Mouse (Mus musculus): ENCODE measurements at regions not wholly inside any gene's neighbourhood (a gene's known extent, or its start where the extent isn't known, plus 50 kb on each side); places are given as distances from the start of the nearest gene placed in this dataset.

DNA sequence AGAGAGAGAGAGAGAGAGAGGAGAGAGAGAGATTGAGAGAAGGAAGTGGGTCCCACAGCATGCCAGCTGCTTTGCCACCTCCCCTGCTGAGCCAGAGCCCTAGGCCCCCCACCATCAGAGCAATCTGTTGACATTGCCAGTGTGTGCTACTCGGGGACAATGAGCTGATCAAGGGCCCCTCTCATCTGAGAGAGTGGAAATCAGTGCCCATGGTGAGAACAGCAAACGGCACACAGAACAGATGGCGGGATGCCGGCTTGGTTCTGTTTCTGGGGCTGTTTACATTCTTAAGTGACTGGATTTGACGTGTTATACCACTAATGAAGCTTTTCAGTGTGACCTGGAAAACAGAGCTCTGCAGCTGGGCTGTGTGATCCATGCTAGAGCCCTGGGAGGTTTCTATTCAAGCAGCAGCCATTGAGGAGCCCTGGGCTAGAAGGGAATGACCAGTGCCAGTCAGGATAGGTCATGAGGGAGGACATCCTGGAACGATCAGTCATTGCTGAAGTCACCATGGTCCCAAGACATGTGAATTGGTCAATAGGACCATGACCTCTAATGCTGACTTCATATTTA lies 296.0 kb downstream of the Irx2 start:
- intact Hi-C loops (cut with DNase I): loop anchor here (10.0 kb wide), 1 partner anchor 1120 kb away; no protein-coding TSS in a partner anchor
- DNase-seq: no peak

DNA sequence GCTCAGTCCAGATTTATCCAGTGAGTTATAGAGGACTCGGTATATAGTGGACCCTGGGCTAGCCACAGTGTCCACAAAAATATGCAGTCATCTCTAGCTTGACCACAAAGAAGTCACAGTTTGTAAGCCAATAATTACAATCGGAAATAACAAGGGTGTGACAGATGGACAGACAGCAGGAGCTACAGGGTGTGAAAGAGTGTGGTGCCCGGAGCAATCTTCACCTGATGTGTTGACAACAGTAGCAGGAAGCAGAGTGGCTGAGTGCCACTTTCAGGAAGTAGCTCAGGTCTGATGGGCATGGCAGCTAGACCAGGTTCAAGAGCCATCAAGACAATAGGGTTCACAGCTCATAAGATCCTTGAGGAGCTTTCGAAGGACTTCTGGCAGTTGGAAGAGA lies 308.6 kb downstream of the Irx2 start:
- intact Hi-C loops (cut with DNase I): no loop called here
- DNase-seq: no peak

DNA sequence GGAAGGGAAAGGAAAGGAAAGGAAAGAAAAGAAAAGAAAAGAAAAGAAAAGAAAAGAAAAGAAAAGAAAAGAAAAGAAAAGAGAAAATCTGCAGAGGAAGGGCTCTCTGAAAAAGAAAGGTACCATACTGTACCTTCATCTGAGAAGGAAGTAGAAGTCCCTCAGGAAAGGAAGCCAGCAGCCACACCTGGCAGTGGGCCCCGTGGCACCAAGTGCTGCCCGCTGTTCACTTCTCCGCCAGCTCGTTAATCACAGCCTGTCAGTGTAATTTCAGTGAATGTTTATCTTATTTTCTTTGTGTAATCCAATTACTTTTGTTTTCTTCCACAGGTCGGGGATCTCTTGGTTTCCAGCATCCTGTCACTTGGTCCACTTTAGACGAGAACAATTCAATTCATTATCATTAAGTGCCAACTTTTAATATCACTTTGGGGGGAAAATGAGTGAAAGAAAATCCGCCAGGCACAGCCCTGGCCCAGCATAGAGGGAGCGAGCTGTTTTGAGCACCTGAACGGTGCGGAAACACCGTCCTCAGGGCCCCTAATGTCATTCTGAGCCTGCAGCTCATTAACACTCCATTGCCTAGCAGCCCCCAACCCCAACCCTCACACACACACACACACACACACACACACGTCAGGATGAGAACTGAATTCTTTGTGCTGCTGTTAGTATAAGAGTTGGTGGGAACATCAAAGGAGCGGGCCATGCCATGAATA lies 309.7 kb downstream of the Irx2 start:
- no peak for DNase-seq
- intact Hi-C loops (cut with DNase I): no loop called here

DNA sequence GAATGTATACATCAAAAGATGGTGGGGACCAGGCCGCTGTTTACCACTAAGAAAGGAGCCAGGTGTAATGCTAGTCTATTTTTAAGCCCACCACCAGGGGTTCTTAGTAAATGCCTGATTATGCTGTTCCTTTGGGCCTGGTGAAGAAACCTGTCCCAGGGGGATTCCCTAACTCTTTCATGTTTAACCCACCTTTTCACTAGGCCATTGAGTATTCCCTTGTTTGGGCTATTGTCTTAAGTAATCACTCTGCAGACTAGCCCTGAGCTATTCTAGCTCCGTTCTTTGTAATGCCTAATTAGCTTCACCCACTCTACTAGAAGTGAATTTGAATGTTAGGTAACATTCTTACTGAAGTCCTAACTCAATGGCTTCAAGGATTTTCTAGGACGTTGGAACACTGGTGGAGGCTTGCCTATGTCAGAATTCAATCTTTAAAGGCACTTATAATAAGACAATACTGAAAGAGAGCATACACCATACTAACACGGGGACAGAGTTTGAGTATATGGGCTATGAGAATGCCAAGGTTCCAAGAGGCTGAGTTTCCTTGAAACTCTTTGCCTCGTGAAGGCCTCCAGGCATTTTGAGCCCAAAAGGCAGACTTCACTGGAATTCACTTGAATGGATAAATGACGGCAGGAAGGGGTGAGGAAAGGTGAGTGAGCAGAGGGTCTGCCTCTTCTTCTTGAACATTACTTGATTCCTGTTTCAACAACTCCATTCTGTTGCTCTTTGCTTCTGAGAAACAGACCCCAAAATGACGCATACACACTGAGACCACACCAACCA lies 312.7 kb upstream of the Irx4 start:
- intact Hi-C loops (cut with DNase I): no loop called here

DNA sequence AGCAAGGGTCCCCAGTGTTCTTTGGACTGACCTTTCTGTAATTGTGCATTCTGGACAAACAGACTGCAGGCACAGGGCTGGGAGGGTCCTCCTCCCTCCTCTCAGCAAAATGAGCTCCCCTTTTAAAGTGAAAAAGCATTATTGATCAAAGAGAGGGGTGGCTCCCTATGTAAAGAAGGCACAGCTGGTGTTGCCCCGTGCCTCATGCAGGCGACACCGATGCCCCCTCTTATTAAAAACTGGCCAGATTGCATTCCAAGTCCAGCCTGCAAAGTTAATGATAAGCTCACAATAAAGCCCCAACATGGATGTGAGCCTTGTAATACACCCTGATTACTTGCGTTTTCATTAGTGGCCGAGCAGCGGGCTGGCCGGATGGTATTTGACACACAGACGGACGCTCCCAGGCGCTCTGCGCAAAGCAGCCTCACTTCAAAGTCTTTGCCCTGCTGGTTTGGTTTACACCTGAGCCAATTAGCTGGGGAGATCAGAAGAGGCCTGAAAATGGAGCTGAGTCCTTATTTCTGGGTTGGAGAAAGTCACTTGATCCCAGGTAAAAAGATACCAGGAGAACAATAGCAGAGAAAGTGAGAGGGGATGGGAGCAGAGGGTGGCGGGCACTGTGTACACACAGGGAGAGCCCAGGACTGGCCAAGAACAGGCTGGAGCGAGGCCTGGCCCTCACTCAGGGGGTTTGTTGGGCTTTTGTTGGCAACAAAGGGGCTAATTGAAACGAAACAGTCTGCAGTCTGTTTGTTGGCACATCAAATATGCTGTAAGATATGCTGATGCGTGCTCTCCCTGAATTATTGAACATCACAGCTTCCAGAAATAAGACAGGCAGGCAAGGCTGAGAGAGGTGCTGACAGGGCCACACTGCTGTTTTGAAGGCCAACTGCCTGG lies 301.4 kb upstream of the Irx4 start:
- no peak for DNase-seq
- intact Hi-C loops (cut with DNase I): no loop called here

More for the DNA sequence above, 312.7 kb upstream of the Irx4 start:
- no peak for DNase-seq

DNA sequence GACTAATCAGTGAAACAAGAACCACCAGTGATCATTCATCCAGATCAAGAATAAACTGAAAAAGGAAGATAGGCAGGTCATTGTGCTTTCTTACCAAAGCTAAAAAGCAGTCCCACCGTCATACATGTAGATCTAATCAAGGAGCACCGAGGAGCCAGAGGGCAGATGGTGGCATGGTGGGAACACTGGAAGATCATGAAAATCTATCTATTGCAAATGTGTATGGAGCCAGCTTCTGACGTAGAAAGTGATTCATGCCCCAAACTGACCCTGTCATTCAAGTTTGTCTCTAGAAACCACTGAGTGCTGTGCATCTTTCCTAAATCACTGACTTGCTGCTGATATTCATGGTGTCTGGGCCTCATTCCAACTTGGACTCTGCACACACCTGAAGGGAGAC lies 299.0 kb upstream of the Irx4 start:
- DNase-seq: no peak
- intact Hi-C loops (cut with DNase I): no loop called here

DNA sequence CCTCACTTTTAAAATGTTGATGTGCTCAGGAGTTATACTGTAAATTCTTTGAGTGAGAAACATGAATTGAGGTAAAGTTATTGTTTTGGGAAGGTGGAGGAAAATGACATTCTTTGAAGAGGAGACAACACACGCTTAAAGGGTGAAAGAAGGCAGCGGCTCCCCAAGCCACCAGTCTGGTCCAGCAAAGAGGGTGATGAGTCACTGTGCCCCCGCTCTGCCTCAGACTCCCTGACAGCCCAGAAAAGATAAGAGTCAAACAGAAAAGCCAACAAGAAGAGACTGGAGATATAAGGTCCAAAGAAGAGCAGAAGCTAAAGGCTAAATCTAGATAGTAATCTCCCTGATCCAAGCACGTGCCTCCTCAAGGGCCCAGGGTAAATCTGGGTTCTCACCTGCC lies 288.1 kb upstream of the Irx4 start:
- DNase-seq: no peak
- intact Hi-C loops (cut with DNase I): no loop called here

DNA sequence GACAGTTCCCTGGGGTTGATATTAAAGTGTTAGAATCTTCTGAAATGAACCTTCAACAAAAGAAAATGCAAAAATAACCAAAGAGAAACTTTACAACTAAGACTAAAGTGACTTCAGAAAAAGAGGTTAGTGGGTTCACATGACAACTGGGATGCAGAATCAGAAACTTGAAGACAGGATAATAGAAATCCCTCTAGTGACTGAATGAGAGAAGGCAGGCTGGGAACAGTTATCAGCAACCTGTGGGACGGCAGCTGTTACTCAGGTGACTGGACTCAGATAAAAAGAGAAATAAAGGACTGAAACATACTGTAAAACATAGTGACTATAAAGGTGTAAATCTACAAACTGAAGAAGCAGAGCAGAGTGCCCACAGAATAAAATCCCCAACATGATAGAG lies 287.4 kb upstream of the Irx4 start:
- intact Hi-C loops (cut with DNase I): no loop called here

DNA sequence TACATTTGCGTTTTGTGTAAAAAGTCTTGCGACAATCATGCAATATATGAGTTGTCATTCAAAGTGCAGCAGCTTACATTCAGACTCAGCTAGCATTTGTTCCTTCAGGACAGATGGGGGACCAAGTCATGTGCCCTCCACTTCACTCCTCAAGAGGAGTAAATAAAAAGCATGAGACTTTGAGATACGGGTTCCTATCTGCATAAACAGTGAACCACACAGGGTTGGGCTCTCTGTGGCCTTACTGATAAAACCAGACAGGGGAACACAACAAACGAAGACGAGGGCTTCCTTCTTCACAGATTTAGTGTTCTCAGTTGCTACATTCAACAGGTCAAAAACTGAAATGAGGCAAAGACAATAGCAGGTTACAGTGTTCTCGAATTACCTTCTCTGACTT lies 283.1 kb upstream of the Irx4 start:
- no peak for DNase-seq
- intact Hi-C loops (cut with DNase I): no loop called here

More for the DNA sequence above, 287.4 kb upstream of the Irx4 start:
- no peak for DNase-seq

DNA sequence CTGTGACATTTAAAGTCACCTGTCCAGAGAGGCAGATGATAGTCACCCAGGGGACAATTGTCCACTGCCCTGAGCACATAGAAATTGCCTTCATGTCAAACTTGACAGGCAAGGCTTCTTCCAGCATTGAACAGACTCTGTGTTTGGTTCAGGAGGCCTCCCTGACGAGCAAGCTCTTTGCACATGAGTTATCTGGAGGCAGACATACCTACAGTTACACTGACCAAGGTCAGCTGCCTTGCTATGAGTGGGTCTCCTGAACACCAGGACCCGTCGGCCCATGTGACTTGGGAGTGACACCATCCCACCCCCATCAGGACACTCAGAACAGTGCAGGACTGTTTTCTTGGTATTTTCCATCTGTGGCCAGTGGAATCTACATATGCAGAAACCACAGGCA lies 282.3 kb upstream of the Irx4 start:
- no peak for DNase-seq
- intact Hi-C loops (cut with DNase I): no loop called here

DNA sequence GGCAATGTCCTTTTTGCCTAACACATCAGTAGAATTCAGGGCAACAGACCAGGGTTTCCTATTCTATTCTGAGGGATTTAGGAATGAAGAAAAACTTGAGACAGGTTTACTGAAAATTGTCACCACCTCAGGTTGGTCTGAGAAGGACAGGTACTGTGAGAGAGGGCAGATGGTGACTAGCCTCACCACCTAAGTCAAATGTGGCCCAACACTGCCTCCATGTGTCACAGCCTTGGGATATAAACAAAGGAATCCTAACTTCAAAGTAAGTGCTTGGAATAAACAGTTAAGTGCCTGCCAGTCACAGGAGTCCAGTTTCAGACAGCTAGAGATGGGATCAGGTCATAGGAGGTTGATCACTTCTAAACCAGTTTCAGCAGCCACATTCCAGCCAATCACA lies 281.3 kb upstream of the Irx4 start:
- intact Hi-C loops (cut with DNase I): no loop called here
- DNase-seq: no peak

DNA sequence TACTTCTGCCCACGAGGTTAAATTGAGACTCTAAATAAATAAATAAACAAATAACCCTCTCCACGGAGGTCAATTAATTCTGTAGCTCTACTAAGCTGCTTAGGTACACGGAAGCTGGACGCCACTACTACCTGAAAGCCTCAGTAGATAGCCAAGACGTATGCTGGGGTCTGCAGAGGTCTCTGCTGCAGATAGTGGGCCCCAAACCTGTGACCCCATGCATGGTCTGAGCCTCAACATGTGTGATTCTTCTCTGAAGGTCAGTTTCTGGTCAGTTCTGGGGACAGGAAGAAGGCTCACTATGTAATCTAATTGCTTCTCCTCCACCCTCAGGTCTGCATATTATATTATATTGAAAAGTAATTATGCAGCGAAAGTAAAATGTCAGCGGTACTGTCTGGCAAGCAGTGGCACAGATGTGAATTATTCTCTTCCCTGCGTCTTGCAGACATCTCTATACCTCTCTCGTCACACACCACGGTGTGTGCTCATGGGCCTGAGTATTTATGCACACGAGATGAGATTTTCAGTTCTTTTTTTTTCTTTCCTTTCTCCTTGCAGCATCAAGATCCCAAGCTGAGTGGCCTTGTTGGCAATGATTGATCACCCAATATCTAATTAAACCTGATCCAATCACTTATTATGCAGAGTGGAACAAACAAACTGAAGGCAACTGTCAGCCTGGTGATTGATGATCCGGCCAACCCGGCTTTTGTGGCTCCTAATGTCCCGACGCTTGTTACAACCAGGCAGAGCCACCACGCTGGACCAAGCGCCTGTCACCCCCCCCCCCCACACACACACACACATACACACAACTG lies 267.5 kb upstream of the Irx4 start:
- intact Hi-C loops (cut with DNase I): no loop called here

DNA sequence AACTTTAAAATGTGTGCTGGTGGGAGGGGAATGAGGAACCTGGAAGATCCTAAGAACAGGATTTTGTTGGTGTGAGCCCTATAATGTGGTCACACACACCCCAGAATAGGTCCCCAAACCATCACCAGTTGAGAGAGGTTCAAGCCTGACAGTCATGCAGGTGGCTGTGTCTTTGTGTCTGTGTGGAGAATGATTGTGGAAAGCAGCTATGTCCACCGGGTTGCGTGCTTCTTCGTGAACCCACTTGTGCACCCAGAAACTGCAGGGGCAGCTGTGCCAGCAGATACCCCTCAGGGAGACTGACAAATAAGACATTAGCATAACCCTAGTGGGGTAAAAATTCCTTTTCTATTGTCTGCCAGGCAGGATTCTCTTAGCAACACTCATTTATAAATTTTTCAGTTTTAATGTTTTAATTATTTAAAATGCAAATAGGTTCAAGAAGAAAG lies 266.8 kb upstream of the Irx4 start:
- intact Hi-C loops (cut with DNase I): no loop called here
- DNase-seq: no peak

More for the DNA sequence above, 267.5 kb upstream of the Irx4 start:
- DNase-seq: no peak

DNA sequence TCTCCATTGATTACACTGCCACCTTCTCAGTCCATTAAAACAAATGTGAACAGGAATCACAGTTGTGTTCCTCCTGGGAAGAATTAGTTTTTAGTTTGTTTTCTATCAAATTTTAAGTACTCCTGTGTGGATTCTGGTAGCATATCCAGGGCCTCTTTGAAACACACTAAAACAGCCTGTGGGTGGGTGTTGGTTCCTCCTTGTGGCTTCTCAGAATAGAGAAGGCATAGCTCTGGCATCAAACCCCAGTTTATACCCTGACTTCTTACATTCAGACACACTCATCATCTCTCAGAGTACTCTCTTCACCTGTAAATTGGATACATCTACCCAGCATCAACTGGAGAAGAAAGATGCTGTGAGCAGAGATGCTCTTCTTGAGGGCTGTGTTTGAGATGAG lies 265.7 kb upstream of the Irx4 start:
- DNase-seq: no peak
- intact Hi-C loops (cut with DNase I): no loop called here

DNA sequence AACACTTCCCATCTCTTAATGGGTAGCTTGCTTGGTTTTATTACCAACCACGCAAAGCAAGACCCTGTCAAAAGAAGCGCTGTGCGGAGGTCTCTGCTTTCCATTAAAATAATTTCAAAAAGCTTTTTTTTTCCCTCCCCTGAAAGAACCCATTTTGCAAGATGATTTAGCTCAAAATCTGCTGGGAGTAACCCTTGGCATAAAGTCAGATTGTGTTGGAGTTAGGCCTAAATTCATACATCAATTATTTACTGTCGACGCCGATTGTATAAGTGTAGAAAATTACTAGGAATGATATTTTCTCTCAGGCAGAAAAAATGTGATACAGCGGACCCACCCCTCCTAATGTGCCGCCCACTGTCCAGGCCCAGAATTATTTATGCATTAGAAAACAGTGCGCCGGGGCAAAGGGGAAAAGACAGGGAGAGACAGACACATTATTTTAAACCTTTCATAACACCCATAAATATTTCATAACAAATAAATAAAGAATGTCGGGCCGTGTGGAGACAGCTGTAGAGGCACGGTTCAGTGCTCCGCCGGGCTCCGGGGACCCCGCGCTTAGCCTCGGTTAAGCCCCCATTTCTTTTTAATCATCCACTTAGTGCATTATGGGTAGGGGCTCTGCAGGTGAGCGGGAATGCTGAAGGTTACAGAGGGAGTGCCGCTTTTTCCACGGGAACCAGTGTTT lies 251.3 kb upstream of the Irx4 start:
- intact Hi-C loops (cut with DNase I): no loop called here
- DNase-seq: no peak

DNA sequence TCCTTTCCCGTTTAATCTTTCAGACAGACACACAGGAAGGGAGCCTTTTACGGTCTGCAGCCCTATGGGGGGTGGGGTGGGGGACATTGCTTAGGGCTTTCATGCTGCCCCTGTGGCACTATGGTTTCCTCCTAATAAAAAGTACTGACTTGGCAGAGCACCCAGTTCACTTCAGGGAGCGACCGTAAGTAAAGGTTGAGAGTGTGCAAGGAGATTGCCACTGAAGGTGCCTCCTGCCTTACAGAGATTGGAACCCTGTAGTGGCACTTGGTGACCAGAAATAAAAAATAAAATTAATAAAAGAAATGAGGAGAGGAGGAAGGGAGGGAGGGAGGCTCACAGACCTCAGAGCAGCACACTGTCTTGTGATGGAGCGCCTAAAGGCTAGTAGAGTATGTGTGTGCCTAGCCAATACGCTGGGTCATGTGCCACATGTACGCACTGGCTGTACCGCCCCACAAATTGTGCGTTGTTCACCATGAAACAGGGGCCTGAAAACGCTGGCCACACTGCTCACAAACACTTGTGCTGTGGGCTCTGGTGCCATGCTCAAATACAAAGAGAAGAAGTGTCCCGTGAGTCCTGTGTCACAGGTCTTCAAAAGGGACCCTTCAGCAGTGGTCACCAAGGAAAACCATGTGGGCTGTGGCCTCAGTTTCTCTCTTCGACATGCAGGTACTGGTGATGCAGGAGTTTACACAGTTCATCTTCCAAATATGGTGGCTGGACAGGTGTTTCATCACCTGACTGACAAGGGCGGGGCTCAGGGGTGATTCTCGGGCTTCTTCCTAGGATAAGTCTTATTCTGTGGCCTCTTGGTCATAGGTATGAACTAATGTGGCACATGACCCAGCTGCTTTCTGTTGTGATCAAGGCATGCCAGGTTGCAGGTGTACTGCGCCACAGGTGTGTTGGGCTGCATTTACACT lies 250.5 kb upstream of the Irx4 start:
- intact Hi-C loops (cut with DNase I): no loop called here
- DNase-seq: no peak

DNA sequence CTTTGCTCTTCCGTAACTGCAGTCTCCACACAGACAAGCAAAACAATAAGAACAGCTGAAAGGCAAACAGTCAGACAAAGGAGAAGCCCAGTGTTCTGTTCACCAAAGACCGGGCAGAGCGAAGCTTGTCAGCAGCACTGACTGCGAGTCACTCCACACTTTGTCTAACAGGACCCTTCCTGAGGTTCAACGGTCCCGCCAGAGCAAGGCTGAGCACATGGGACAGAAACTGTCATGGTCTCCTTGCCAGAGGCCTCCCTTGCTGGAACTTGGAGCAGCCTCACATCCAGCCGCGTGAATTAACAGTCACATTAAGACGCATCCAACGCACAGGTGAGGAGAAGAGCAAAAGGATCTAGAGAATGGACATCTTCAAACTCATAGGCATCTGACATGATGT lies 241.1 kb upstream of the Irx4 start:
- DNase-seq: no peak
- intact Hi-C loops (cut with DNase I): no loop called here

DNA sequence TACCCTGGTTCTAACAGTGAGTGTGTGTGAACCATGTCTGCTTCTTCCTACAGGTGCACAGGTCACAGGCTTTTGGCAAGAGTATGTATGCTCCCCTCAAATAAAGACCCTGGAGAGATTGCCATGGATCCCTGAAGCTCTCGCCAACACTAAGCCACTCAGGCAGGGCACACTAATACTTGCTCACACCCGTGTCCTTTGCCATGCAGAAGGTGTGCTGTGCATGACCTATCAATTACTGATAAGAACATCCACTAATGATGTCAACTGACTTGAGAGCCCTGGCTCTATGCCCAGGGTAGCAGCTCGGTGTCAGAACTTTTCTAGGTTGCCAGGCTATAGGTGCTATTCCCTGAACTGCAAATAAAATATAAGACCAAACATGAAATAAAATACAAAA lies 229.1 kb upstream of the Irx4 start:
- intact Hi-C loops (cut with DNase I): loop anchor here (5.0 to 10.0 kb wide), 2 partner anchors 1076 to 1574 kb away; no protein-coding TSS in a partner anchor
- DNase-seq: no peak
